Mouse (Mus musculus) embryonic facial prominence, embryonic 14.5 days (tissue): ENCODE data around the gene Rfx1. TPM values are rescaled to one million over a fixed set of nuclear protein-coding genes. Genes with fewer than 3 reads are reported as not detected.

ENCODE experiments used
- microRNA counts: library from miRNA; unstranded; fragments of <30 nt; microRNA quantifications from one replicate; lab custom pipeline; 2017
- microRNA-seq: library from miRNA; unstranded; fragments of <30 nt; microRNA quantifications from one replicate; pipeline ENCODE4, GENCODE M21; 2016; ENCODE audit warnings: borderline number of aligned reads
- polyA plus RNA-seq: library from polyadenylated mRNA; unstranded; fragments of >200 nt; fragmentation: Nextera tagmentation; extraction: Ambion mirVana; gene quantifications from 2 replicates; pipeline ENCODE4 v1.2.1, GENCODE M21; 2014

The Rfx1 gene
- polyA plus RNA-seq, 1 experiment from 2014 or later, result 9.1 TPM

MicroRNAs encoded within 50 kb of the gene (microRNA counts, 519-probe panel; counts per million panel counts)
- 2,151 counts per million, percentile 26 among the panel's probes with 10 or more counts for microRNA mmu-miR-709 (lab: Ali Mortazavi, UCI)

Small RNA genes within 50 kb of the gene (microRNA-seq; reads per million reads assigned to microRNA genes)
- gene Mir709, result not detected

Other genes starting within 250 kb of the Rfx1 start
- 25.1 and 31.7 TPM in 2 replicates for gene Adgrl1, start 166.7 kb upstream of the Rfx1 start, polyA plus RNA-seq
- 0.48 and 0.82 TPM in 2 replicates for gene Gm10644, start 111.6 kb upstream of the Rfx1 start, polyA plus RNA-seq
- 63.9 and 68.8 TPM in 2 replicates for gene Asf1b, start 111.3 kb upstream of the Rfx1 start, polyA plus RNA-seq
- 208 and 247 TPM in 2 replicates for gene Prkaca, start 93.8 kb upstream of the Rfx1 start, polyA plus RNA-seq
- 15.9 and 18.5 TPM in 2 replicates for gene Samd1, start 69.2 kb upstream of the Rfx1 start, polyA plus RNA-seq
- 0.77 and 1.1 TPM in 2 replicates for gene 1700067K01Rik, start 65.3 kb upstream of the Rfx1 start, polyA plus RNA-seq
- 0.66 and 1.4 TPM in 2 replicates for gene 2210011C24Rik, start 54.7 kb upstream of the Rfx1 start, polyA plus RNA-seq
- gene Palm3, start 45.4 kb upstream of the Rfx1 start, polyA plus RNA-seq, result 3.3 and 3.6 TPM in 2 replicates
- gene Il27ra, start 24.2 kb upstream of the Rfx1 start, polyA plus RNA-seq, result 1.5 and 1.8 TPM in 2 replicates
- 0.47 TPM in 1 of 2 replicates, not detected in the other for gene Rln3, start 21.8 kb upstream of the Rfx1 start, polyA plus RNA-seq
- gene Gm10643, start 1.7 kb upstream of the Rfx1 start, polyA plus RNA-seq, result 2.1 and 2.3 TPM in 2 replicates
- gene Dcaf15, start 37.9 kb downstream of the Rfx1 start, polyA plus RNA-seq, result 8.4 and 9.9 TPM in 2 replicates
- 1.7 and 2.4 TPM in 2 replicates for gene Podnl1, start 59.2 kb downstream of the Rfx1 start, polyA plus RNA-seq
- 20.2 and 21.3 TPM in 2 replicates for gene Cc2d1a, start 81.1 kb downstream of the Rfx1 start, polyA plus RNA-seq
- gene 4930432K21Rik, start 81.2 kb downstream of the Rfx1 start, polyA plus RNA-seq, result 0.77 and 1.0 TPM in 2 replicates
- gene Nanos3, start 118.4 kb downstream of the Rfx1 start, polyA plus RNA-seq, result 3.0 and 4.5 TPM in 2 replicates
- gene Zswim4, start 170.2 kb downstream of the Rfx1 start, polyA plus RNA-seq, result 11.0 and 12.4 TPM in 2 replicates
- 371 and 387 TPM in 2 replicates for gene D8Ertd738e, start 182.9 kb downstream of the Rfx1 start, polyA plus RNA-seq
- 50.3 and 56.7 TPM in 2 replicates for gene Mri1, start 190.5 kb downstream of the Rfx1 start, polyA plus RNA-seq
- gene Ccdc130, start 203.5 kb downstream of the Rfx1 start, polyA plus RNA-seq, result 18.4 and 19.6 TPM in 2 replicates